Mouse (Mus musculus) CH12.LX (cell line): Measurements from ENCODE around the gene Chrna1. TPM values are rescaled to one million over a fixed set of nuclear protein-coding genes. Genes with fewer than 3 reads are reported as not detected.

ENCODE experiments used
- DNase-seq: peaks from one replicate; pipeline ENCODE4 v3.0.0-alpha.2; 2013; ENCODE audit errors: extremely low read depth
- H3K27ac ChIP-seq: 2 replicates; pipeline ENCODE4 v1.5.1; 2012; ENCODE audit warnings: low read depth, mild to moderate bottlenecking, control low read depth, moderate library complexity; ENCODE audit not compliant: insufficient read depth
- H3K27me3 ChIP-seq: replicated peaks from 2 replicates; pipeline ENCODE3; 2012; ENCODE audit warnings: inconsistent platforms
- H3K36me3 ChIP-seq, 2 experiments: replicated peaks in 1 of 2; 2 replicates each; pipeline versions ENCODE3 to v1.6.1; 2012; ENCODE audit warnings: inconsistent platforms in 1 of 2, low read length in 1 of 2, mild to moderate bottlenecking in 1 of 2, mixed read lengths in 1 of 2, moderate library complexity in 1 of 2; ENCODE audit not compliant: control insufficient read depth in 1 of 2, insufficient read depth in 1 of 2
- H3K4me1 ChIP-seq, 2 experiments: 2 replicates each; pipeline ENCODE4 v1.6.1; 2012; ENCODE audit warnings: inconsistent platforms in 1 of 2, moderate library complexity in 1 of 2; ENCODE audit not compliant: insufficient read depth in 2 of 2, control insufficient read depth in 1 of 2
- H3K4me2 ChIP-seq: 2 replicates; pipeline ENCODE4 v1.6.1; 2012; ENCODE audit warnings: low read depth, mild to moderate bottlenecking, control low read depth; ENCODE audit not compliant: poor library complexity, insufficient read depth, severe bottlenecking
- H3K4me3 ChIP-seq, 3 experiments: fragments of 150-350 bp in 1 of 3; sonication (generic) in 1 of 3; replicated peaks in 1 of 3; 2 replicates each; pipeline versions ENCODE3 to v1.5.1; 2011 to 2012; ENCODE audit warnings: low read depth in 2 of 3, low read length in 2 of 3, mild to moderate bottlenecking in 2 of 3, moderate library complexity in 2 of 3, control low read depth in 1 of 3, improper control_type of control experiment in 1 of 3, inconsistent platforms in 1 of 3, mixed read lengths in 1 of 3; ENCODE audit not compliant: poor library complexity in 1 of 3
- H3K79me2 ChIP-seq: replicated peaks from 2 replicates; pipeline ENCODE4 v1.6.1; 2012; ENCODE audit warnings: mild to moderate bottlenecking, moderate library complexity; ENCODE audit not compliant: control insufficient read depth, poor library complexity, insufficient read depth, severe bottlenecking; ENCODE audit errors: extremely low read depth
- H3K9ac ChIP-seq: 2 replicates; pipeline ENCODE4 v1.6.1; 2012; ENCODE audit warnings: low read depth, mild to moderate bottlenecking, control low read depth, moderate library complexity; ENCODE audit not compliant: insufficient read depth
- H3K9me3 ChIP-seq: replicated peaks from 2 replicates; pipeline ENCODE3; 2012; ENCODE audit warnings: low read length, inconsistent platforms, mixed read lengths
- BHLHE40 ChIP-seq: IDR thresholded peaks from 2 replicates; pipeline ENCODE4 v1.6.1; 2011; ENCODE audit warnings: mild to moderate bottlenecking, low read depth, low read length, improper control_type of control experiment
- CHD1 ChIP-seq: IDR thresholded peaks from 2 replicates; pipeline ENCODE4 v1.6.1; 2012; ENCODE audit warnings: low read depth, low read length, improper control_type of control experiment, inconsistent platforms
- CHD2 ChIP-seq: IDR thresholded peaks from 2 replicates; pipeline ENCODE4 v1.6.1; 2011; ENCODE audit warnings: low read length, improper control_type of control experiment
- CTCF ChIP-seq, 2 experiments: IDR thresholded peaks in 1 of 2; conservative IDR thresholded peaks in 1 of 2; 2 replicates each; pipeline ENCODE4 v1.5.1; 2011 to 2012; ENCODE audit warnings: low read depth in 2 of 2, low read length in 2 of 2, improper control_type of control experiment in 1 of 2, inconsistent platforms in 1 of 2, mild to moderate bottlenecking in 1 of 2, moderate library complexity in 1 of 2
- ELF1 ChIP-seq: IDR thresholded peaks from 2 replicates; pipeline ENCODE4 v1.6.1; 2014; ENCODE audit warnings: low read depth, mild to moderate bottlenecking, inconsistent platforms, low read length, improper control_type of control experiment
- EP300 ChIP-seq: IDR thresholded peaks from 2 replicates; pipeline ENCODE4 v1.6.1; 2011; ENCODE audit warnings: low read length, improper control_type of control experiment
- ETS1 ChIP-seq: conservative IDR thresholded peaks from 2 replicates; pipeline ENCODE4 v1.6.1; 2012; ENCODE audit warnings: low read depth, mild to moderate bottlenecking, inconsistent platforms, low read length, improper control_type of control experiment, moderate library complexity
- HCFC1 ChIP-seq: IDR thresholded peaks from 2 replicates; pipeline ENCODE4 v1.6.1; 2012; ENCODE audit warnings: low read depth, mild to moderate bottlenecking, inconsistent platforms, low read length, improper control_type of control experiment
- IRF4 ChIP-seq: IDR thresholded peaks from 2 replicates; pipeline ENCODE4 v1.6.1; 2014; ENCODE audit warnings: low read depth, mild to moderate bottlenecking, inconsistent platforms, low read length, improper control_type of control experiment
- JUN ChIP-seq: IDR thresholded peaks from 2 replicates; pipeline ENCODE4 v1.6.1; 2011; ENCODE audit warnings: low read depth, mild to moderate bottlenecking, low read length, improper control_type of control experiment, moderate library complexity; ENCODE audit not compliant: insufficient read depth
- JUND ChIP-seq: conservative IDR thresholded peaks from 2 replicates; pipeline ENCODE4 v1.6.1; 2011; ENCODE audit warnings: low read depth, low read length, improper control_type of control experiment
- KAT2A ChIP-seq: IDR thresholded peaks from 2 replicates; pipeline ENCODE4 v1.6.1; 2012; ENCODE audit warnings: low read length, improper control_type of control experiment, inconsistent platforms; ENCODE audit not compliant: insufficient replicate concordance
- MAFK ChIP-seq: IDR thresholded peaks from 2 replicates; pipeline ENCODE4 v1.6.1; 2011; ENCODE audit warnings: low read length, improper control_type of control experiment; ENCODE audit not compliant: insufficient replicate concordance
- MAX ChIP-seq: IDR thresholded peaks from 2 replicates; pipeline ENCODE4 v1.6.1; 2011; ENCODE audit warnings: low read length, improper control_type of control experiment
- MEF2A ChIP-seq: IDR thresholded peaks from 2 replicates; pipeline ENCODE4 v1.6.1; 2014; ENCODE audit warnings: low read depth, mild to moderate bottlenecking, inconsistent platforms, low read length, improper control_type of control experiment, borderline replicate concordance
- MXI1 ChIP-seq: IDR thresholded peaks from 2 replicates; pipeline ENCODE4 v1.6.1; 2011; ENCODE audit warnings: mild to moderate bottlenecking, low read depth, low read length, improper control_type of control experiment
- NELFE ChIP-seq: IDR thresholded peaks from 2 replicates; pipeline ENCODE4 v1.6.1; 2011; ENCODE audit warnings: low read depth, low read length, improper control_type of control experiment
- NRF1 ChIP-seq: IDR thresholded peaks from 2 replicates; pipeline ENCODE4 v1.6.1; 2014; ENCODE audit warnings: low read depth, mild to moderate bottlenecking, inconsistent platforms, low read length, improper control_type of control experiment, moderate library complexity
- PAX5 ChIP-seq: IDR thresholded peaks from 2 replicates; pipeline ENCODE4 v1.6.1; 2012; ENCODE audit warnings: low read length, inconsistent platforms, mixed read lengths
- POLR2A ChIP-seq: IDR thresholded peaks from 2 replicates; pipeline ENCODE4 v1.6.1; 2011; ENCODE audit warnings: low read depth, mild to moderate bottlenecking, improper control_type of control experiment, low read length
- POLR2AphosphoS2 ChIP-seq: IDR thresholded peaks from 2 replicates; pipeline ENCODE4 v1.6.1; 2011; ENCODE audit warnings: low read depth, low read length, improper control_type of control experiment
- RAD21 ChIP-seq: IDR thresholded peaks from 2 replicates; pipeline ENCODE4 v1.6.1; 2011; ENCODE audit warnings: low read depth, mild to moderate bottlenecking, low read length, improper control_type of control experiment, moderate library complexity
- RCOR1 ChIP-seq: conservative IDR thresholded peaks from 2 replicates; pipeline ENCODE4 v1.6.1; 2012; ENCODE audit warnings: low read depth, mild to moderate bottlenecking, inconsistent platforms, low read length, improper control_type of control experiment
- SIN3A ChIP-seq: IDR thresholded peaks from 2 replicates; pipeline ENCODE4 v1.6.1; 2012; ENCODE audit warnings: low read length, improper control_type of control experiment, inconsistent platforms
- SMC3 ChIP-seq: IDR thresholded peaks from 2 replicates; pipeline ENCODE4 v1.6.1; 2011; ENCODE audit warnings: low read depth, low read length, improper control_type of control experiment
- TBP ChIP-seq: conservative IDR thresholded peaks from 2 replicates; pipeline ENCODE4 v1.6.1; 2011; ENCODE audit warnings: low read depth, low read length, improper control_type of control experiment
- TCF12 ChIP-seq: IDR thresholded peaks from 2 replicates; pipeline ENCODE4 v1.6.1; 2014; ENCODE audit warnings: low read depth, mild to moderate bottlenecking, inconsistent platforms, low read length, improper control_type of control experiment
- UBTF ChIP-seq: IDR thresholded peaks from 2 replicates; pipeline ENCODE4 v1.6.1; 2012; ENCODE audit warnings: low read depth, mild to moderate bottlenecking, inconsistent platforms, low read length, improper control_type of control experiment, moderate library complexity
- USF1 ChIP-seq: IDR thresholded peaks from 2 replicates; pipeline ENCODE4 v1.6.1; 2014; ENCODE audit warnings: low read depth, mild to moderate bottlenecking, inconsistent platforms, low read length, improper control_type of control experiment
- USF2 ChIP-seq: conservative IDR thresholded peaks from 2 replicates; pipeline ENCODE4 v1.6.1; 2011; ENCODE audit warnings: low read depth, low read length, improper control_type of control experiment
- ZC3H11A ChIP-seq: IDR thresholded peaks from 2 replicates; pipeline ENCODE4 v1.6.1; 2012; ENCODE audit warnings: low read depth, mild to moderate bottlenecking, inconsistent platforms, low read length, improper control_type of control experiment
- ZMIZ1 ChIP-seq: IDR thresholded peaks from 2 replicates; pipeline ENCODE4 v1.6.1; 2012; ENCODE audit warnings: low read depth, mild to moderate bottlenecking, inconsistent platforms, low read length, improper control_type of control experiment
- ZNF384 ChIP-seq: IDR thresholded peaks from 2 replicates; pipeline ENCODE4 v1.6.1; 2012; ENCODE audit warnings: low read depth, low read length, improper control_type of control experiment, inconsistent platforms
- dilution Hi-C: fragments of 300-500 bp; cut with MboI; formaldehyde crosslinking; loops from 2 replicates; pipeline ENCODE4 v1.14.3; 2020; ENCODE audit warnings: low sequenced_read_pairs; ENCODE audit not compliant: extremely low pct_unique_long_range_greater_than_20kb, extremely low pct_ligation_motif_present
- in situ Hi-C: fragments of 300-500 bp; cut with MboI; formaldehyde crosslinking; loops from 3 replicates; pipeline ENCODE4 v1.14.3; 2019; ENCODE audit warnings: low sequenced_read_pairs, low pct_ligation_motif_present, low pct_unique_long_range_greater_than_20kb, mixed read lengths
- polyA plus RNA-seq: library from polyadenylated mRNA; unstranded; fragments of >175 nt; gene quantifications from 2 replicates; pipeline ENCODE4 v1.2.1, GENCODE M21; 2012; ENCODE audit warnings: low read depth; ENCODE audit not compliant: insufficient read length
- total RNA-seq, 2 experiments: library from RNA; depleted of rRNA; stranded (reverse); fragments of 300-350 nt in 1 of 2; fragments of >200 nt in 1 of 2; gene quantifications; 2 replicates each; pipeline ENCODE4 v1.2.3; 2012 to 2014

The Chrna1 gene
- total and polyA plus RNA-seq, 3 experiments, result not detected

- Histone ChIP-seq H3K79me2 (no peaks in the 10 kb centered on the region), H3K27me3 (no peaks in the 10 kb centered on the region), H3K4me2 (no peak overlapping the region), H3K9ac (no peak overlapping the region), H3K9me3 (peaks cover 2% of the 10 kb centered on the region), H3K4me1 (peaks cover 8 to 26% of the 10 kb centered on the region in 2 experiments; a peak in 3 of 4 replicates), H3K27ac (no peak overlapping the region), H3K36me3 (no peaks in the 10 kb centered on the region), H3K4me3 (no peak overlapping the region)
- in situ Hi-C loops (loop anchor here (5.0 to 25.0 kb wide), 2 partner anchors 80 to 325 kb away; partner anchors contain the start of gene Atf2), dilution Hi-C loops (no loop called here)
- TF ChIP-seq USF1 (peak; percentile 30), RAD21 (no peak), MAFK (no peak), TBP (no peak)
- no peak for DNase-seq
Observed at GRCm38 (mm10) chr2:73562656-73563055, 17.5 kb downstream of the Chrna1 start.

- peak overlapping the region in 1 of 3 experiments; percentile 12 for H3K4me3 ChIP-seq
- in situ Hi-C loops, result loop anchor here (5.0 to 25.0 kb wide), 2 partner anchors 79 to 326 kb away; partner anchors contain the start of gene Atf2
- 0 out of 2 replicates have a peak overlapping the region, but pooled peaks have one; percentile 24 for H3K4me2 ChIP-seq
- no peak overlapping the region for H3K9ac ChIP-seq
- no peaks in the 10 kb centered on the region for H3K27me3 ChIP-seq
- no peaks in the 10 kb centered on the region for H3K36me3 ChIP-seq
- peaks cover 2% of the 10 kb centered on the region for H3K9me3 ChIP-seq
- peak; percentile 68 for DNase-seq
- H3K79me2 ChIP-seq, result no peaks in the 10 kb centered on the region
- H3K27ac ChIP-seq, result no peak overlapping the region
- dilution Hi-C loops, result no loop called here
- H3K4me1 ChIP-seq, result peaks cover 8 to 26% of the 10 kb centered on the region in 2 experiments; a peak in 3 of 4 replicates
- TF ChIP-seq CTCF (conservative IDR thresholded peaks at IDR 0.05 in 1 of 2, IDR thresholded peaks at IDR 0.05 in 1 of 2; ENCODE audit: low read depth in 2 of 2, low read length in 2 of 2) (peak; percentile 63 to 76), MAX (no peak), ELF1 (peak; percentile 96), EP300 (no peak), USF1 (no peak), JUN (no peak), BHLHE40 (no peak), PAX5 (no peak), POLR2A (0 out of 2 replicates have a peak, but pooled peaks have one; percentile 27), CHD1 (no peak), MXI1 (no peak), USF2 (no peak), RCOR1 (no peak), HCFC1 (peak; percentile 61), ZMIZ1 (no peak), IRF4 (no peak), SIN3A (no peak), KAT2A (no peak), POLR2AphosphoS2 (no peak), TCF12 (no peak), CHD2 (no peak), NRF1 (no peak), MEF2A (no peak), UBTF (no peak), JUND (no peak), RAD21 (no peak), TBP (0 out of 2 replicates have a peak, but pooled peaks have one; percentile 18), ETS1 (no peak), ZNF384 (no peak), NELFE (no peak), ZC3H11A (no peak), MAFK (no peak), SMC3 (no peak)
Observed at GRCm38 (mm10) chr2:73561665-73562063, 18.5 kb downstream of the Chrna1 start.
